Mouse (Mus musculus) CH12.LX (cell line): Measurements from ENCODE around the gene Dna2.

ENCODE experiments used
- CHD1 ChIP-seq: IDR thresholded peaks from 2 replicates; pipeline ENCODE4 v1.6.1; 2012; ENCODE audit warnings: low read depth, low read length, improper control_type of control experiment, inconsistent platforms
- CTCF ChIP-seq, 2 experiments: IDR thresholded peaks in 1 of 2; conservative IDR thresholded peaks in 1 of 2; 2 replicates each; pipeline ENCODE4 v1.5.1; 2011 to 2012; ENCODE audit warnings: low read depth in 2 of 2, low read length in 2 of 2, improper control_type of control experiment in 1 of 2, inconsistent platforms in 1 of 2, mild to moderate bottlenecking in 1 of 2, moderate library complexity in 1 of 2
- ELF1 ChIP-seq: IDR thresholded peaks from 2 replicates; pipeline ENCODE4 v1.6.1; 2014; ENCODE audit warnings: low read depth, mild to moderate bottlenecking, inconsistent platforms, low read length, improper control_type of control experiment
- EP300 ChIP-seq: IDR thresholded peaks from 2 replicates; pipeline ENCODE4 v1.6.1; 2011; ENCODE audit warnings: low read length, improper control_type of control experiment
- GABPA ChIP-seq: IDR thresholded peaks from 2 replicates; pipeline ENCODE4 v1.6.1; 2012; ENCODE audit warnings: low read depth, low read length, improper control_type of control experiment, inconsistent platforms; ENCODE audit not compliant: insufficient replicate concordance
- MAX ChIP-seq: IDR thresholded peaks from 2 replicates; pipeline ENCODE4 v1.6.1; 2011; ENCODE audit warnings: low read length, improper control_type of control experiment
- MYC ChIP-seq: IDR thresholded peaks from 2 replicates; pipeline ENCODE4 v1.6.1; 2011; ENCODE audit warnings: low read depth, mild to moderate bottlenecking, improper control_type of control experiment, low read length
- POLR2A ChIP-seq: IDR thresholded peaks from 2 replicates; pipeline ENCODE4 v1.6.1; 2011; ENCODE audit warnings: low read depth, mild to moderate bottlenecking, improper control_type of control experiment, low read length
- SMC3 ChIP-seq: IDR thresholded peaks from 2 replicates; pipeline ENCODE4 v1.6.1; 2011; ENCODE audit warnings: low read depth, low read length, improper control_type of control experiment
- TCF12 ChIP-seq: IDR thresholded peaks from 2 replicates; pipeline ENCODE4 v1.6.1; 2014; ENCODE audit warnings: low read depth, mild to moderate bottlenecking, inconsistent platforms, low read length, improper control_type of control experiment
- ZC3H11A ChIP-seq: IDR thresholded peaks from 2 replicates; pipeline ENCODE4 v1.6.1; 2012; ENCODE audit warnings: low read depth, mild to moderate bottlenecking, inconsistent platforms, low read length, improper control_type of control experiment

DNA sequence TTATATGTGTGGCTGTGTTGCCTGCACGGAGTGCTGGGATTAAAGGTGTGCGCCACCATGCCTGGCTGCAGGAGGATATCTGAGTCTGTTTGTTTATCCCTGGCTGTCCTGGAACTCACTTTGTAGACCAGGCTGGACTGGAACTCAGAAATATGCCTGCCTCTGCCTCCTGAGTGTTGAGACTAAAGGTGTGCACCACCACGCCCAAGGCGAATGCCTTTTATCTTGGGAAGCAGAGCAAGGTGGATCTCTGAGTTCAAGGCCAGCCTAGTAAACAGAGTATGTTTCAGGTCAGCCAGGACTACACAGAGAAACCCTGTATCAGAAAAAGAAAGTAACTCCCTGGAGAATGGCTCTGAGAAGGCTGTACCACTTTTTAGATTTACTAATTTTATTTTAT is 46.7 kb upstream of the Dna2 start:
- TF ChIP-seq EP300 (no peak), MAX (no peak), CTCF (conservative IDR thresholded peaks at IDR 0.05 in 1 of 2, IDR thresholded peaks at IDR 0.05 in 1 of 2; ENCODE audit: low read depth in 2 of 2, low read length in 2 of 2) (no peak), MYC (no peak), ZC3H11A (no peak), SMC3 (no peak), TCF12 (no peak), ELF1 (no peak), POLR2A (no peak), GABPA (no peak), CHD1 (no peak)
